20 mouse cellular contexts compared by ENCODE assay signal in genomic region chr14:60654708-60655107, GRCm38 (mm10). TPM values are rescaled to one million over a fixed set of nuclear protein-coding genes. Genes with fewer than 3 reads are reported as not detected.
DNase-seq lines count a peak whose midpoint lies in the region; ATAC-seq and TF ChIP-seq lines count a peak whose summit lies in the region.
"Had no signal": no experiment of that assay in that cellular context is flagged by ENCODE, and none has a peak within 500 bp of the region (broad histone marks: within the 10 kb centered on the region; RNA-seq: fewer than 3 reads in every experiment).

No protein-coding gene starts in this region.

- no peaks in the 10 kb centered on the region for H3K36me3 ChIP-seq in forebrain, postnatal 0 days (ENCODE audit: insufficient read depth)
- peaks cover 7% of the 10 kb centered on the region; the same call in 1 of the 2 replicates for H3K36me3 ChIP-seq in forebrain, embryonic 13.5 days (ENCODE audit: poor library complexity, severe bottlenecking)
- no peaks in the 10 kb centered on the region; the same call in 1 of the 2 replicates for H3K36me3 ChIP-seq in liver, embryonic 12.5 days
- H3K36me3 ChIP-seq: limb, embryonic 13.5 days had no signal

- H3K4me2 ChIP-seq in forebrain, postnatal 0 days (ENCODE audit: low read depth) = peak overlapping the region; percentile 23; the same call in 1 of the 2 replicates
- no peak overlapping the region for H3K4me2 ChIP-seq in forebrain, embryonic 13.5 days
- peak overlapping the region; percentile 62 for H3K4me2 ChIP-seq in liver, embryonic 12.5 days
- H3K4me2 ChIP-seq: limb, embryonic 13.5 days had no signal

- no peak overlapping the region for H3K4me3 ChIP-seq in forebrain, postnatal 0 days (ENCODE audit: low read depth, low read length)
- H3K4me3 ChIP-seq in forebrain, embryonic 13.5 days = no peak overlapping the region
- H3K4me3 ChIP-seq in liver, embryonic 12.5 days = no peak overlapping the region
- H3K4me3 ChIP-seq: gastrocnemius, adult 2 months; limb, embryonic 13.5 days had no signal

- no peaks in the 10 kb centered on the region for H3K4me1 ChIP-seq in forebrain, postnatal 0 days (ENCODE audit: insufficient read depth)
- peaks cover 46% of the 10 kb centered on the region for H3K4me1 ChIP-seq in forebrain, embryonic 13.5 days
- peaks cover 89% of the 10 kb centered on the region for H3K4me1 ChIP-seq in liver, embryonic 12.5 days

- no peak for DNase-seq in forebrain, postnatal 0 days
- DNase-seq in kidney, adult 9 months = peak; percentile 53
- peak; percentile 55 for DNase-seq in kidney, postnatal 10 days
- DNase-seq in left cerebral cortex, adult 8-10 months (ENCODE audit: low spot score in 2 of 2) = no peak
- no peak for DNase-seq in adrenal gland, postnatal 4 days (ENCODE audit: low spot score in 2 of 2)
- no peak for DNase-seq in spleen, postnatal 4 days (ENCODE audit: low spot score in 2 of 2)
- DNase-seq: adrenal gland, postnatal 36 days; B cell, adult 2 months; cerebellum, adult 9-10 months; gastrocnemius, adult 2 months; layer of hippocampus, adult 9-11 months; right cerebral cortex, postnatal 14 days; thymus, postnatal 14 days had no signal

- H3K9me3 ChIP-seq in forebrain, postnatal 0 days (ENCODE audit: low read length) = no peaks in the 10 kb centered on the region
- no peaks in the 10 kb centered on the region for H3K9me3 ChIP-seq in forebrain, embryonic 13.5 days (replicated peaks)
- H3K9me3 ChIP-seq in liver, embryonic 12.5 days (replicated peaks) = no peaks in the 10 kb centered on the region
- H3K9me3 ChIP-seq: limb, embryonic 13.5 days had no signal

- H3K27ac ChIP-seq in forebrain, postnatal 0 days (ENCODE audit: low read depth, low read length) = no peak overlapping the region
- no peak overlapping the region for H3K27ac ChIP-seq in forebrain, embryonic 13.5 days
- H3K27ac ChIP-seq in liver, embryonic 12.5 days = peak overlapping the region; percentile 88
- H3K27ac ChIP-seq: gastrocnemius, adult 2 months; limb, embryonic 13.5 days; stomach, postnatal 0 days had no signal

- no peak for TF ChIP-seq CTCF in forebrain, postnatal 0 days (IDR thresholded peaks at IDR 0.05; ENCODE audit: low read depth)

- no peak overlapping the region for H3K9ac ChIP-seq in forebrain, postnatal 0 days
- no peak overlapping the region for H3K9ac ChIP-seq in forebrain, embryonic 13.5 days
- peak overlapping the region; percentile 63 for H3K9ac ChIP-seq in liver, embryonic 12.5 days
- H3K9ac ChIP-seq: limb, embryonic 13.5 days had no signal

- no peak for ATAC-seq in forebrain, postnatal 0 days
- no peak for ATAC-seq in forebrain, embryonic 13.5 days
- no peak for ATAC-seq in liver, embryonic 12.5 days
- ATAC-seq: activated CD4-positive, CD25-positive, alpha-beta regulatory T cell, adult 4 months; lung, postnatal 0 days; Patski had no signal

- no peaks in the 10 kb centered on the region for H3K27me3 ChIP-seq in forebrain, postnatal 0 days (ENCODE audit: insufficient read depth, low read length)
- H3K27me3 ChIP-seq in forebrain, embryonic 13.5 days = no peaks in the 10 kb centered on the region
- no peaks in the 10 kb centered on the region for H3K27me3 ChIP-seq in liver, embryonic 12.5 days (replicated peaks)
- H3K27me3 ChIP-seq: limb, embryonic 13.5 days had no signal

- 46% methylated on average over 11 of the region's 11 CpGs for WGBS in forebrain, postnatal 0 days
- 72% methylated on average over 11 of the region's 11 CpGs for WGBS in forebrain, embryonic 13.5 days
- WGBS in liver, embryonic 12.5 days (ENCODE audit: insufficient replicate concordance) = 79% methylated on average over 11 of the region's 11 CpGs

RNA-seq across cellular contexts. Expression of gene Spata13, which starts 20.9 kb away (rescaled TPM):
- 28.1 and 43.6 TPM in 2 replicates for total RNA-seq in forebrain, postnatal 0 days (2014; rRNA removed)
- 10.7 and 17.3 TPM in 2 replicates for polyA plus RNA-seq in forebrain, postnatal 0 days (2015; fragmentation: Nextera tagmentation; extraction: Ambion mirVana)
- 81.7 and 83.0 TPM in 2 replicates for polyA plus RNA-seq in forebrain, embryonic 13.5 days (2015; fragmentation: Nextera tagmentation; extraction: Ambion mirVana)
- polyA plus RNA-seq in liver, embryonic 12.5 days (2016; fragmentation: Nextera tagmentation; extraction: Ambion mirVana) = 20.6 and 23.3 TPM in 2 replicates
- total RNA-seq in left cerebral cortex, adult 8-10 months (2022) = 10 to 100 TPM; 28.4 to 33.8 (median 31.9) TPM
- total RNA-seq in adrenal gland, postnatal 4 days (2021) = 100 to 1,000 TPM; 140 to 145 TPM

Comparison
In these comparisons a context has a peak if more than half of its experiments do, and no peak if none do; other contexts are left out.
1. DNase-seq: peak in kidney, adult 9 months (single experiment) and kidney, postnatal 10 days (single experiment); none in forebrain, postnatal 0 days (single experiment), left cerebral cortex, adult 8-10 months (0 of 2), adrenal gland, postnatal 4 days (0 of 2) and spleen, postnatal 4 days (0 of 2).